Mouse (Mus musculus) midbrain, embryonic 13.5 days (tissue): ENCODE measurements at regions not wholly inside any gene's neighbourhood (a gene's known extent, or its start where the extent isn't known, plus 50 kb on each side); places are given as distances from the start of the nearest gene placed in this dataset.

ENCODE experiments used
- ATAC-seq: fragments of 200-750 bp; cut with Nextera tagmentation; 2 replicates; pipeline ENCODE4 v1.8.0; 2017; ENCODE audit warnings: mild to moderate bottlenecking, moderate TSS enrichment, moderate library complexity
- H3K27ac ChIP-seq: fragments of 300-500 bp; sonication (generic); 2 replicates; pipeline ENCODE4 v1.5.1; 2015; ENCODE audit warnings: inconsistent platforms, mild to moderate bottlenecking, moderate library complexity
- H3K27me3 ChIP-seq: fragments of 300-500 bp; sonication (generic); 2 replicates; pipeline ENCODE4 v1.6.1; 2015; ENCODE audit warnings: mild to moderate bottlenecking, inconsistent platforms
- H3K36me3 ChIP-seq: fragments of 300-500 bp; sonication (generic); 2 replicates; pipeline ENCODE4 v1.6.1; 2015; ENCODE audit warnings: mild to moderate bottlenecking, inconsistent platforms
- H3K4me1 ChIP-seq: fragments of 300-500 bp; sonication (generic); replicated peaks from 2 replicates; pipeline ENCODE4 v1.6.1; 2015; ENCODE audit warnings: inconsistent platforms
- H3K4me2 ChIP-seq: fragments of 300-500 bp; sonication (generic); replicated peaks from 2 replicates; pipeline ENCODE4 v1.6.1; 2015; ENCODE audit warnings: moderate library complexity, mild to moderate bottlenecking, inconsistent platforms
- H3K4me3 ChIP-seq: fragments of 300-500 bp; sonication (generic); replicated peaks from 2 replicates; pipeline ENCODE4 v1.5.1; 2015; ENCODE audit warnings: mild to moderate bottlenecking, inconsistent platforms
- H3K9ac ChIP-seq: fragments of 300-500 bp; sonication (generic); replicated peaks from 2 replicates; pipeline ENCODE4 v1.6.1; 2015; ENCODE audit warnings: mild to moderate bottlenecking, inconsistent platforms
- H3K9me3 ChIP-seq: fragments of 300-500 bp; sonication (generic); 2 replicates; pipeline ENCODE4 v1.6.1; 2016; ENCODE audit warnings: mild to moderate bottlenecking, inconsistent platforms
- WGBS: fragments of 180-500 bp; shearing (Covaris S2); methylation state at CpG from one replicate; pipeline ENCODE4 v1.1.7; 2015; 5-methylcytosine and 5-hydroxymethylcytosine counted together

DNA sequence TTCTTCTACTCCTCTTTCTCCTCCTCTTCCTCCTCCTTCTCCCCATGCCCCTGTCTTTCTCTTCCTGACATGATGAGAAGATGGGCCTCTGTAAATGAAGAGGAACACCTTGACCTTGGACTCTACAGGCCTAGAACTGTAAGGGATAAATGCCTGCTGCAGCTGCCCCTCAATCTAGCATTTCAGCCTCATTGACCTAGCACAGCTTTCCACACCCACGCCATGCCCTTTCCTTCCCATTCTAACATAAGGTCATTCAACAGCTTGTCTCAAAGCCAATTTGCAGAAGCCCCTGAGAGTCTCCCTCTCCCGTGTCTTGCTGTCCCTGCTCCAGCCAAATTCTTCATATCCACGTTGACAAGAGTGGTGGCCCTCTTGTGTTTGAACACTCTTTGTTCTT, 63.8 kb upstream of the Dscam start:
- no peaks in the 10 kb centered on the region for H3K9me3 ChIP-seq
- H3K4me2 ChIP-seq, result no peak overlapping the region
- no peaks in the 10 kb centered on the region for H3K36me3 ChIP-seq
- H3K27ac ChIP-seq, result no peak overlapping the region
- H3K27me3 ChIP-seq, result no peaks in the 10 kb centered on the region
- no peaks in the 10 kb centered on the region for H3K4me1 ChIP-seq
- H3K4me3 ChIP-seq, result no peak overlapping the region
- ATAC-seq, result no peak
- 60% methylated on average over 3 of the region's 3 CpGs for WGBS
- no peak overlapping the region for H3K9ac ChIP-seq

GRCm38 (mm10) chr16:97239626-97240025, 69.1 kb upstream of the Dscam start:
- H3K27me3 ChIP-seq, result no peaks in the 10 kb centered on the region
- no peak for ATAC-seq
- no peaks in the 10 kb centered on the region for H3K9me3 ChIP-seq
- 85% methylated on average over 5 of the region's 5 CpGs for WGBS
- no peaks in the 10 kb centered on the region for H3K36me3 ChIP-seq
- no peak overlapping the region for H3K4me3 ChIP-seq
- no peak overlapping the region for H3K9ac ChIP-seq
- H3K27ac ChIP-seq, result no peak overlapping the region
- H3K4me1 ChIP-seq, result no peaks in the 10 kb centered on the region
- H3K4me2 ChIP-seq, result no peak overlapping the region

- Histone ChIP-seq H3K9ac (no peak overlapping the region), H3K27ac (no peak overlapping the region), H3K4me1 (no peaks in the 10 kb centered on the region), H3K36me3 (no peaks in the 10 kb centered on the region), H3K27me3 (no peaks in the 10 kb centered on the region), H3K9me3 (no peaks in the 10 kb centered on the region), H3K4me3 (no peak overlapping the region), H3K4me2 (no peak overlapping the region)
- 81% methylated on average over 7 of the region's 7 CpGs for WGBS
- ATAC-seq, result no peak
Observed at GRCm38 (mm10) chr16:97240085-97240484, 69.5 kb upstream of the Dscam start.

DNA sequence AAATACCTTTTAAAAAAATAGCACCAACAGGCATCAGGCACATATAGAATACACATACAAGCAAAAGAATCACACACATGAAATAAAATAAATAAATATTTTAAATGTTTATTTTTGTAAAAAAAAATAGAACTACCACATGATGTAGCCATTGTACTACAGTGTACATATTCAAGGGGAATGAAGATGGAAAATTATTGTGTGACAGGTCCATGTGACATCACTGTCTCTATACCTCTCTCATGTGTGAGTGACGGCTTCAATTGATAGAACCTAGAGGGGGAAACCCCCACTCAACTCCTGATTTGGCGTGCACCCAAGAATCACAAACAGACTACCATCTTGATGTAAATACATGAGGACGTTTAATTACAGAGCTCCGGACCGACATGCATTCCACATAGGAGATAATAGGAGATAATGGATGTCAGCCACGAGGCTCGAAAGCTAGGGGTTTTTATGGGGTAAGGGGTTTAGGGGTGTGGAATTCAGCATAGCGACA, 70.4 kb upstream of the Dscam start:
- no peak overlapping the region for H3K4me3 ChIP-seq
- no peaks in the 10 kb centered on the region for H3K4me1 ChIP-seq
- no peak overlapping the region for H3K9ac ChIP-seq
- no peak overlapping the region for H3K4me2 ChIP-seq
- H3K27me3 ChIP-seq, result no peaks in the 10 kb centered on the region
- H3K36me3 ChIP-seq, result no peaks in the 10 kb centered on the region
- no peaks in the 10 kb centered on the region for H3K9me3 ChIP-seq
- no peak for ATAC-seq
- WGBS, result 72% methylated on average over 8 of the region's 8 CpGs
- H3K27ac ChIP-seq, result no peak overlapping the region

GRCm38 (mm10) chr16:97241639-97242038, 71.1 kb upstream of the Dscam start:
- Histone ChIP-seq H3K4me1 (no peaks in the 10 kb centered on the region), H3K27ac (no peak overlapping the region), H3K27me3 (no peaks in the 10 kb centered on the region), H3K4me2 (no peak overlapping the region), H3K4me3 (no peak overlapping the region), H3K36me3 (no peaks in the 10 kb centered on the region), H3K9me3 (no peaks in the 10 kb centered on the region), H3K9ac (no peak overlapping the region)
- ATAC-seq, result no peak

GRCm38 (mm10) chr16:97250488-97250887, 79.9 kb upstream of the Dscam start:
- WGBS, result 71% methylated on average over 6 of the region's 6 CpGs
- no peak overlapping the region for H3K4me2 ChIP-seq
- no peak overlapping the region for H3K27ac ChIP-seq
- H3K9ac ChIP-seq, result no peak overlapping the region
- no peaks in the 10 kb centered on the region for H3K27me3 ChIP-seq
- no peaks in the 10 kb centered on the region for H3K9me3 ChIP-seq
- no peak overlapping the region for H3K4me3 ChIP-seq
- no peak for ATAC-seq
- 0 out of 2 replicates have a peak, but pooled peaks cover 2% of the 10 kb centered on the region for H3K4me1 ChIP-seq
- H3K36me3 ChIP-seq, result no peaks in the 10 kb centered on the region

GRCm38 (mm10) chr16:97252551-97252950, 82.0 kb upstream of the Dscam start:
- 0 out of 2 replicates have a peak, but pooled peaks cover 2% of the 10 kb centered on the region for H3K4me1 ChIP-seq
- 96% methylated on average over 1 of the region's 1 CpGs for WGBS
- no peaks in the 10 kb centered on the region for H3K27me3 ChIP-seq
- H3K27ac ChIP-seq, result no peak overlapping the region
- H3K36me3 ChIP-seq, result no peaks in the 10 kb centered on the region
- no peaks in the 10 kb centered on the region for H3K9me3 ChIP-seq
- no peak overlapping the region for H3K4me3 ChIP-seq
- ATAC-seq, result no peak
- H3K4me2 ChIP-seq, result no peak overlapping the region
- H3K9ac ChIP-seq, result no peak overlapping the region

GRCm38 (mm10) chr16:97252997-97253635, 82.6 kb upstream of the Dscam start:
- WGBS, result 44% methylated on average over 2 of the region's 2 CpGs
- no peaks in the 10 kb centered on the region for H3K27me3 ChIP-seq
- H3K4me2 ChIP-seq, result no peak overlapping the region
- no peak overlapping the region for H3K9ac ChIP-seq
- H3K36me3 ChIP-seq, result no peaks in the 10 kb centered on the region
- H3K27ac ChIP-seq, result no peak overlapping the region
- no peak for ATAC-seq
- H3K9me3 ChIP-seq, result no peaks in the 10 kb centered on the region
- 0 out of 2 replicates have a peak, but pooled peaks cover 2% of the 10 kb centered on the region for H3K4me1 ChIP-seq
- H3K4me3 ChIP-seq, result no peak overlapping the region

DNA sequence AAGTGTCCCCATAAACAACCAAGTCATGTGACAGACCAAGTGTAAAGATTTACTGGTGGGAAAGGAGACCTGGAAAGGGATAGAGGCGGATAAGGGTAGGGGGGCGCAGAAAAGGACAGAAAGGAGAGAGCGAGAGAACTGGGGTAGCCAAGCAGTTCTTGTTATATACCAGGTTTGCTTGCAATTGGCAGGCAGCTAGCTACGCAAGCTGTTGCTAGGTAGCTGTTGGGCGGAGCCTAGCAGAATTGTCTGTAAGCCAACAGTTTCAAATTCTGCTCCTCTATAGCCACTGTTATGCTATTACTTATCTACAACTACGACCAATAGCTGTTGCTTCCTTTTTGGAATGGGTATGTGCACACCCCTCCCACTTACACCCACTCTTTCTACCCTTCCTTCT, 88.3 kb upstream of the Dscam start:
- Histone ChIP-seq H3K27me3 (no peaks in the 10 kb centered on the region), H3K9ac (no peak overlapping the region), H3K27ac (no peak overlapping the region), H3K4me1 (peaks cover 8% of the 10 kb centered on the region), H3K9me3 (no peaks in the 10 kb centered on the region), H3K4me3 (no peak overlapping the region), H3K36me3 (no peaks in the 10 kb centered on the region), H3K4me2 (no peak overlapping the region)
- ATAC-seq, result no peak
- WGBS, result 89% methylated on average over 6 of the region's 6 CpGs

DNA sequence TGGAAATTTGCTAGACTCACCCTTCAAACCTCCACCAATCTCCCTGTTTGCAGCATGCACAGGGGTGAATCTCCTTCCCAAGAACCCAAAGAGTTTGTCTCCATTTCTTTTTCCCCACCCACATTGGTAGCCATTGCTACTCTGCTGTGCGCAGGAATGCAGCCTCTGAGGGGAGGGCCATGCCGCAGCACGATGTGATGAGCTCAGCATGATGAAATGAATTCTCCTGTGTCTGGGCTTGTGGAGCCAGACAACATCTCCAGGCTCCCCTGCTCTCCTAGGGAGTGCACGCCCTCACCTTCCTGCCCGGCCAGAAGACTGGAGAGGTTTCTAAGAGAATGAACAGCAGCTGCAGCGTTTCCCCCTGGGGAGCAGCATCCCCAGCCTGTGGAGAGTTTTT, 92.9 kb upstream of the Dscam start:
- H3K4me2 ChIP-seq, result no peak overlapping the region
- H3K4me3 ChIP-seq, result no peak overlapping the region
- no peak overlapping the region for H3K9ac ChIP-seq
- 14% methylated on average over 6 of the region's 6 CpGs for WGBS
- no peaks in the 10 kb centered on the region for H3K27me3 ChIP-seq
- H3K27ac ChIP-seq, result peak overlapping the region; percentile 30; the same call in 1 of the 2 replicates
- peaks cover 13% of the 10 kb centered on the region for H3K4me1 ChIP-seq
- no peaks in the 10 kb centered on the region for H3K36me3 ChIP-seq
- no peaks in the 10 kb centered on the region for H3K9me3 ChIP-seq
- no peak for ATAC-seq

- H3K4me1 ChIP-seq, result no peaks in the 10 kb centered on the region; the same call in 1 of the 2 replicates
- H3K4me2 ChIP-seq, result no peak overlapping the region
- no peaks in the 10 kb centered on the region for H3K36me3 ChIP-seq
- no peak overlapping the region for H3K27ac ChIP-seq
- H3K9me3 ChIP-seq, result no peaks in the 10 kb centered on the region
- no peaks in the 10 kb centered on the region for H3K27me3 ChIP-seq
- no peak overlapping the region for H3K9ac ChIP-seq
- 89% methylated on average over 7 of the region's 7 CpGs for WGBS
- ATAC-seq, result no peak
- H3K4me3 ChIP-seq, result no peak overlapping the region
Observed at GRCm38 (mm10) chr16:97270417-97271133, 86.0 kb upstream of the Bace2 start.

DNA sequence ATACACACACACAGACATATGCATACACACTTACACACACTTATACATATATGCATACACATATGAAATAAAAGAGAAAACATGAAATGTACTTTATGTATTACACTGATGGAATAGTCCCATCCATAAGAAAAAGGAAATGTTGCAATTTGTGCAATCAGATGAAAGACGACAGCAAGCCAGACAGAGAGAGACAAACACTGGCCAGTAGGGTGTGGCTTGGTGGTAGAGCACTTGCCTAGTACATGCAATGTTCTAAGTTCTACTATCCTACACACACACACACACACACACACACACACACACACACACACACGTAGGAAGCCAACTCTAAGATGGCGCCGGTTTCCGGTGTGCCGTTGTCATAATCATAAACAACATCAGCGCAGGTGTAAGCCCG, 85.3 kb upstream of the Bace2 start:
- Histone ChIP-seq H3K36me3 (no peaks in the 10 kb centered on the region), H3K27me3 (no peaks in the 10 kb centered on the region), H3K4me1 (no peaks in the 10 kb centered on the region; the same call in 1 of the 2 replicates), H3K4me3 (no peak overlapping the region), H3K9ac (no peak overlapping the region), H3K4me2 (no peak overlapping the region), H3K9me3 (no peaks in the 10 kb centered on the region), H3K27ac (no peak overlapping the region)
- 89% methylated on average over 8 of the region's 8 CpGs for WGBS
- no peak; the same call in 1 of the 2 replicates for ATAC-seq
